Mouse (Mus musculus): Measurements from ENCODE around the gene Rnaseh2c. TPM values are rescaled to one million over a fixed set of nuclear protein-coding genes. Genes with fewer than 3 reads are reported as not detected.

The Rnaseh2c gene
- total RNA-seq, 2 experiments from 2014 or later: 80.2 to 88.0 TPM

- DNase-seq: no peak
These were observed 26.3 kb upstream of the Rnaseh2c start for GRCm38 (mm10) chr19:5575336-5575735.

- DNase-seq: no peak
These were observed 21.7 kb upstream of the Rnaseh2c start for GRCm38 (mm10) chr19:5579971-5580370.

- no peak for DNase-seq
These were observed 20.9 kb upstream of the Rnaseh2c start for GRCm38 (mm10) chr19:5580776-5581175.

GRCm38 (mm10) chr19:5581995-5582394, 19.7 kb upstream of the Rnaseh2c start:
- no peak for DNase-seq

GRCm38 (mm10) chr19:5589159-5589558, 12.5 kb upstream of the Rnaseh2c start:
- no peak for DNase-seq

GRCm38 (mm10) chr19:5591888-5592287, 9.8 kb upstream of the Rnaseh2c start:
- DNase-seq: no peak

GRCm38 (mm10) chr19:5599224-5599623, 2.4 kb upstream of the Rnaseh2c start:
- DNase-seq: no peak

GRCm38 (mm10) chr19:5603664-5604063, 2.0 kb downstream of the Rnaseh2c start:
- DNase-seq: no peak

- peak; percentile 20 for DNase-seq
These were observed 3.5 kb downstream of the Rnaseh2c start for GRCm38 (mm10) chr19:5605126-5605525.

GRCm38 (mm10) chr19:5606196-5606595, 4.5 kb downstream of the Rnaseh2c start:
- DNase-seq: no peak

- DNase-seq: no peak
These were observed 6.2 kb downstream of the Rnaseh2c start for GRCm38 (mm10) chr19:5607705-5608410.

- no peak for DNase-seq
These were observed 7.0 kb downstream of the Rnaseh2c start for GRCm38 (mm10) chr19:5608707-5609106.

- DNase-seq: no peak
These were observed 7.5 kb downstream of the Rnaseh2c start for GRCm38 (mm10) chr19:5609171-5609546.

GRCm38 (mm10) chr19:5609547-5610404, 8.1 kb downstream of the Rnaseh2c start, which contains the start of gene Kat5:
Gene Kat5 (minus strand): TSS chr19:5610237.
- peak; percentile 95 to 96 for DNase-seq

- no peak for DNase-seq
These were observed 10.3 kb downstream of the Rnaseh2c start for GRCm38 (mm10) chr19:5611973-5612372.

- no peak for DNase-seq
These were observed 11.2 kb downstream of the Rnaseh2c start for GRCm38 (mm10) chr19:5612762-5613411.

GRCm38 (mm10) chr19:5614953-5615352, 13.3 kb downstream of the Rnaseh2c start:
- DNase-seq: no peak

- no peak for DNase-seq
These were observed 18.3 kb downstream of the Rnaseh2c start for GRCm38 (mm10) chr19:5620007-5620406.

- no peak for DNase-seq
These were observed 20.2 kb downstream of the Rnaseh2c start for GRCm38 (mm10) chr19:5621884-5622283.

GRCm38 (mm10) chr19:5625311-5625710, 23.6 kb downstream of the Rnaseh2c start:
- no peak for DNase-seq

- no peak for DNase-seq
These were observed 28.2 kb downstream of the Rnaseh2c start for GRCm38 (mm10) chr19:5629907-5630306.

- DNase-seq: no peak
These were observed 30.4 kb downstream of the Rnaseh2c start for GRCm38 (mm10) chr19:5632120-5632519.

GRCm38 (mm10) chr19:5636036-5636570, 34.4 kb downstream of the Rnaseh2c start:
- no peak for DNase-seq

Data from layer of hippocampus, postnatal 36 days (tissue).